Mouse (Mus musculus): ENCODE measurements around the gene Mrps9.

GRCm38 (mm10) chr1:42813301-42813845 is 37.7 kb upstream of the Mrps9 start:
- TF ChIP-seq EP300 (IDR thresholded peaks at IDR 0.05; ENCODE audit: low read depth) (no peak), CTCF (IDR thresholded peaks at IDR 0.05; ENCODE audit: low read depth) (no peak)
